Mouse (Mus musculus): ENCODE data around the gene Zfp354a.
"Not testable (repeated sequence)": the region's sequence is repeated elsewhere in the genome, so short reads cannot be mapped to it uniquely, and the experiment has no call there.

Zfp354a gene

DNA sequence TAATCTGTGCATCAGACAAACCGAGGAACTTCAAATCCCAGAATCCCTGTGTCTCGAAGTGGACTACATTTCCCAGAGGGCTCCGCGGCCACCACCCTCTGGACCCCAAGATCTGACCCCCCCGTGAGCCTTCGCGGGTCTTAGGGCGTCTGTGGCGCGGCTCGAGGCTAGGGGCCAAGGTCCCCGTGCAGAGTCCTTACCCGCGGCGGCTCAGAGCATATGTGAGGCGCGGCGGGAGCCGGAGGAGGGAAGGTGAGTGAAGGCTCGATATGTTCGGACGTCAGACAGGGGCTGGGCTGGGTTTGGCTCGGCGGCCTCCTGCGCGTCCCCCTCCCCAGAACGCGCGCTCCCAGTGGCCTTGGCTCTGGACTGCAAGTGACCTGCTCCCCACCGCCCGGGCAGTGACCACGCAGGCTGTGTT, at the start of gene Zfp354a:
Gene Zfp354a (plus strand): TSS at position 107 of the 421 bp plus-strand sequence.
- DNase-seq (ENCODE audit: low read depth in 1 of 2, low spot score in 2 of 2): no peak

- DNase-seq (ENCODE audit: low read depth in 1 of 2, low spot score in 2 of 2): no peak
Measured at GRCm38 (mm10) chr11:51011821-51012220, 47.2 kb upstream of the Zfp354a start.

DNA sequence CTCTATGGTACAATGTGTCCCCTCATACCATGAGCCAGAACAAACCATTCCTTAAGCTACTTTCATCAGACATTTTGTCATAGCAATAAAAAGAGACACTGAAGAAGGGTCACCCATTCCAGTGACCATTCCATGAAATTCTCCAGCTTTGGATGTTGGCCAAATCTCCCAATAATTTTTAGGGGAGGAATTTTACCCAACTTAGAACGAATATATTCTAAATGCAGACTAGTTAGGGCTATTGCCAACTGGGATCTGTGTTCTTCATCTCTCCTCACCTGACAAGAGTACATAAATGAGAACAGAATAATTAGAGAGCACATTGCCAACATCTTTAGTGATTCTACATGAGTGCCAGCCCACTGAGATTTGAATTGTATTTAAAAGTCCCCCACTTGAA, 45.1 kb upstream of the Zfp354a start, which contains the start of gene Olfr54:
Gene Olfr54 (plus strand): TSS at position 301 of the 400 bp plus-strand sequence.
- no peak for DNase-seq (ENCODE audit: low read depth in 1 of 2, low spot score in 2 of 2)

GRCm38 (mm10) chr11:51016341-51016740, 42.7 kb upstream of the Zfp354a start:
- DNase-seq (ENCODE audit: low read depth in 1 of 2, low spot score in 2 of 2): no peak

GRCm38 (mm10) chr11:51026811-51027210, 32.2 kb upstream of the Zfp354a start:
- DNase-seq (ENCODE audit: low read depth in 1 of 2, low spot score in 2 of 2): not testable (repeated sequence)

DNA sequence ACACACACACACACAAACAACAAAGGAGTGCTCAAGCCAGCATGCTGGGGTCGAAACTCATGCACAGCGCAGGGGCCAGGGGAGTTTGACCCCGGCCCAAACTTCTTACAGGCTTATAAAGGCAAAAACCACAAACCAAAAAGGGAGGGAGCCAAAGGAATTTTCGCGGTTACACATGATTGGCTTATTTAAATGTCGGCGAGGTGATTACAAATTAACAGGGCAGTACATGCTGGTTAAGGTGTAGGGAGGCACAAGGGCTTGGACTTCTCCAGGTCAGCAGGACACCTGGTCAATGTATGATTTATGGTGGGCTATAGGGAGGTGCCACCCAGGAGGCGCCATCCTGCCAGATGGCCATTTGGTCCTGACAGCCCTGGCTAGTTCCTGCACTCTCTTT, 29.7 kb upstream of the Zfp354a start:
- DNase-seq (ENCODE audit: low read depth in 1 of 2, low spot score in 2 of 2): not testable (repeated sequence)

DNA sequence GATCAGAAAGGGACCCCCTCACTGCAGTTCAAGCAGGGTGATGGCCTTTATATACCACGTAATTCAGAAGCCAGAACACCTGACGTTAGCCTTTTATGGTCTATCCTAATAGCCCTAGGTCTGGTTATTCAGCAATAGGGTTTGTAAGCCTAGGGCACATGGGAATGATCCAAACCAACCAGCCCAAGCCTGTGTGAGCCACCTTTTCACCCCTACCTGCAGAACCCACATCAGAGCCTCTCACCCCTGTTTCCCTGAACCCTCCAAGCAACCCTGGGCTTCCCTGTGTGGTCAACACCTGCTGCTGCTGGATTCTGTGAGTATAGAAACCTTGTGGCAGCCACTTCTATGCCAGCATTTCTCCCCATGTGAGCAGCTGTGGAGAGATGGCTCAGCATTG, 28.8 kb upstream of the Zfp354a start:
- DNase-seq (ENCODE audit: low read depth in 1 of 2, low spot score in 2 of 2): no peak

DNA sequence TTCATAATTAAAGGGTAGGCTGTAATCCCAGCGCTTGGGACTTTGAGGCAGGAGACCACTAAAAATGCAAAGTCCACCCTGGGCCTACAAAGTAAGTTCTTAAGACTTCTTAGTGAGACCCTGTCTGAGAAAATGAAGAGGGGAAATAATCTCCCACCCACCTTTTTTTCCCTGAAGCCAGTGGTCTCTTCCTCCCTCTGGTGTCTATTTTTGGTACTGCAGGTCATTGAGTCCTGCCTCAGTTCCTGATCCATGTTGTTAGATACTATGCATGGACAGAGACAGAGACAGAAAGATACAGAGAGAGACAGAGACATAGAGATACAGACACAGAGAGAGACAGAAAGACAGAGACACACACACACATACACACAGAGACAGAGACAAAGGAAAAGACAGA, 26.2 kb upstream of the Zfp354a start:
- DNase-seq (ENCODE audit: low read depth in 1 of 2, low spot score in 2 of 2): no peak

DNA sequence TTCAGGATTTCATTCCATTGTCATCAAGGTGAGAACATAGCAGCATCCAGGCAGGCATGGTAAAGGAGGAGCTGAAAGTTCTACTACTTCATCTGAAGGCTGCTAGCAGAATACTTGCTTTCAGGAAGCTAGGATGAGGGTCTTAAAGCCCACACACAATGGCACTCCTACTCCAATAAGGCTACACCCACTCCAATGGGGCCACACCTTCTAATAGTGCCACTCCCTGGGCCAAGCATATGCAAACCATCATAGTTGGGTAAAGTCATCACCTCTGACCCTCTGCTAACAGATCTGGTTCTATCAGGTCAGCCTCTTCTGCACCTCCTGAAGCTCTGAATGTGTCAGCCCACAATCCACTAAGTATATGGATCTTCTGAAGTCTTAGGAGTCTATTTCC, 24.9 kb upstream of the Zfp354a start:
- DNase-seq (ENCODE audit: low read depth in 1 of 2, low spot score in 2 of 2): not testable (repeated sequence)

GRCm38 (mm10) chr11:51035951-51036350, 23.1 kb upstream of the Zfp354a start:
- DNase-seq (ENCODE audit: low read depth in 1 of 2, low spot score in 2 of 2): no peak

GRCm38 (mm10) chr11:51044776-51045175, 14.3 kb upstream of the Zfp354a start:
- not testable (repeated sequence) for DNase-seq (ENCODE audit: low read depth in 1 of 2, low spot score in 2 of 2)

- not testable (repeated sequence) for DNase-seq (ENCODE audit: low read depth in 1 of 2, low spot score in 2 of 2)
Measured at GRCm38 (mm10) chr11:51047809-51048208, 11.2 kb upstream of the Zfp354a start, which contains the start of gene Olfr1375. Olfr1375 (plus strand) TSS chr11:51048109.

DNA sequence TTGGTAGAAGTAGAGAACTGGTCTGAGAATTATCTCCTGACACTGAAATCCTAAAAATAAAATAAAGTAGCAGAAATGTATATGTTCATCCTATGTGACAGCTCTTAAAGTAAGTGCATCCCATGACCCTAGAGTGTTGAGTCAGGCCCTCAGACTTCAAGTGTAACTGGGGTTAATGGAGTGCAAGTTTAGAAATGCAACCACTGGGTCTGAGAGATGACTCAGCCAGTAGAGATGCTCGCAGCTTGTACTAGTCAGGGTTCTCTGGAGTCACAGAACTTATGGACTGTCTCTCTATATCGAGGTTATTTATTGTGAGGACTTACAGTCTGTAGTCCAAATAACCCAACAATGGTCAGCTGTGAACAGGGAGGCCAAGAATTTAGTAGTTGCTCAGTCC, 7.4 kb upstream of the Zfp354a start:
- DNase-seq (ENCODE audit: low read depth in 1 of 2, low spot score in 2 of 2): no peak

- DNase-seq (ENCODE audit: low read depth in 1 of 2, low spot score in 2 of 2): no peak
Measured at GRCm38 (mm10) chr11:51053230-51053629, 5.8 kb upstream of the Zfp354a start.

- no peak for DNase-seq (ENCODE audit: low read depth in 1 of 2, low spot score in 2 of 2)
Measured at GRCm38 (mm10) chr11:51059640-51060039, 583 bp downstream of the Zfp354a start.

- DNase-seq (ENCODE audit: low read depth in 1 of 2, low spot score in 2 of 2): no peak
Measured at GRCm38 (mm10) chr11:51060981-51061380, 1.9 kb downstream of the Zfp354a start.

GRCm38 (mm10) chr11:51063276-51063675, 4.2 kb downstream of the Zfp354a start:
- DNase-seq (ENCODE audit: low read depth in 1 of 2, low spot score in 2 of 2): no peak

GRCm38 (mm10) chr11:51063841-51064240, 4.8 kb downstream of the Zfp354a start:
- DNase-seq (ENCODE audit: low read depth in 1 of 2, low spot score in 2 of 2): no peak

DNA sequence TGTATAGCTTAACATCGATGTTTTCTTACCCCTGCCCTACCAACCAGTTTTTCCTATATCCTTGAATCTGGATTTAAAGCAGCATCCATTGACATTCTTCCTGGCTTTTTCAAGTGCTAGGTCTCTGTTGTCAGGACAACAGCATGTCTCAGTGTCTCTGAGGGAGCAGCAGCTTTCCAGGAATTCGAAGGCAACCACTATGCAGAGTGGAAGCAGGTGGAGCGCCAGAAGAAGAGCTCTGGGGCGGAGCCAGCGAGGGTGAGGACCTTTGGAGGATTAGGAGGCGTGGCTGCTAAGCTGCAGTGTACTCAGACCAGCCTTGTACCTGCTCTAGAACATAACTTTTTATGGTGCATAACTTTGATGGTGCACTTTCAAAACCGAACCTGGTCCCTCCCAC, 25.5 kb downstream of the Zfp354a start:
- no peak for DNase-seq (ENCODE audit: low read depth in 1 of 2, low spot score in 2 of 2)

GRCm38 (mm10) chr11:51085269-51085668, 26.2 kb downstream of the Zfp354a start:
- no peak for DNase-seq (ENCODE audit: low read depth in 1 of 2, low spot score in 2 of 2)

- DNase-seq (ENCODE audit: low read depth in 1 of 2, low spot score in 2 of 2): no peak
Measured at GRCm38 (mm10) chr11:51107261-51107660, 48.2 kb downstream of the Zfp354a start.

GRCm38 (mm10) chr11:51110621-51111020, 51.6 kb downstream of the Zfp354a start:
- no peak for DNase-seq (ENCODE audit: low read depth in 1 of 2, low spot score in 2 of 2)
